Mouse (Mus musculus) myocyte (in vitro differentiated cells): ENCODE measurements at regions not wholly inside any gene's neighbourhood (a gene's known extent, or its start where the extent isn't known, plus 50 kb on each side); places are given as distances from the start of the nearest gene placed in this dataset.

Source experiments
- H3K27me3 ChIP-seq: one replicate; pipeline ENCODE4 v1.6.1; 2011; ENCODE audit not compliant: control insufficient read depth, insufficient read depth, insufficient read length
- H3K36me3 ChIP-seq: one replicate; pipeline ENCODE4 v1.6.1; 2011; ENCODE audit not compliant: control insufficient read depth, insufficient read depth
- H3K4me2 ChIP-seq: one replicate; pipeline ENCODE4 v1.6.1; 2011; ENCODE audit warnings: low read depth, control low read depth
- H3K4me3 ChIP-seq: one replicate; pipeline ENCODE4 v1.5.1; 2011; ENCODE audit warnings: mild to moderate bottlenecking, control low read depth, moderate library complexity
- H3K79me2 ChIP-seq: one replicate; pipeline ENCODE4 v1.6.1; 2011; ENCODE audit not compliant: control insufficient read depth, insufficient read depth
- H3ac ChIP-seq: one replicate; pipeline ENCODE4 v1.6.1; 2011; ENCODE audit not compliant: control insufficient read depth, insufficient read length
- CEBPB ChIP-seq: IDR thresholded peaks from 2 replicates; pipeline ENCODE4 v1.6.1; 2011; ENCODE audit warnings: mild to moderate bottlenecking, moderate library complexity; ENCODE audit not compliant: poor library complexity, insufficient read depth, severe bottlenecking
- E2F4 ChIP-seq: IDR thresholded peaks from one replicate; pipeline ENCODE4 v1.6.1; 2011; ENCODE audit warnings: mild to moderate bottlenecking, control low read depth, moderate library complexity; ENCODE audit not compliant: insufficient read depth
- MAX ChIP-seq: IDR thresholded peaks from one replicate; pipeline ENCODE4 v1.6.1; 2011; ENCODE audit warnings: low read depth, mild to moderate bottlenecking, control low read depth
- MYOD1 ChIP-seq, 3 experiments: IDR thresholded peaks; one replicate each; pipeline ENCODE4 v1.6.1; 2011; ENCODE audit warnings: control low read depth in 2 of 3, low read depth in 2 of 3, mild to moderate bottlenecking in 2 of 3, moderate library complexity in 1 of 3; ENCODE audit not compliant: insufficient read length in 2 of 3, control insufficient read depth in 1 of 3
- MYOG ChIP-seq, 3 experiments: IDR thresholded peaks; one replicate each; pipeline ENCODE4 v1.6.1; 2011; ENCODE audit warnings: control low read depth in 2 of 3, low read depth in 2 of 3, mild to moderate bottlenecking in 2 of 3; ENCODE audit not compliant: insufficient read length in 2 of 3, control insufficient read depth in 1 of 3, insufficient read depth in 1 of 3
- POLR2A ChIP-seq: IDR thresholded peaks from one replicate; pipeline ENCODE4 v1.6.1; 2011; ENCODE audit warnings: low read depth, mild to moderate bottlenecking, control low read depth, moderate library complexity; ENCODE audit not compliant: insufficient read length
- POLR2AphosphoS2 ChIP-seq: IDR thresholded peaks from one replicate; pipeline ENCODE4 v1.6.1; 2011; ENCODE audit warnings: low read depth, control low read depth; ENCODE audit not compliant: insufficient read length
- REST ChIP-seq: IDR thresholded peaks from one replicate; pipeline ENCODE4 v1.6.1; 2011; ENCODE audit warnings: mild to moderate bottlenecking, control low read depth, moderate library complexity; ENCODE audit not compliant: insufficient read depth, insufficient read length
- SRF ChIP-seq: IDR thresholded peaks from one replicate; pipeline ENCODE4 v1.6.1; 2011; ENCODE audit warnings: low read depth; ENCODE audit not compliant: control insufficient read depth, insufficient read length
- TCF12 ChIP-seq: IDR thresholded peaks from one replicate; pipeline ENCODE4 v1.6.1; 2011; ENCODE audit warnings: mild to moderate bottlenecking, control low read depth; ENCODE audit not compliant: poor library complexity, insufficient read depth, severe bottlenecking
- TCF3 ChIP-seq: IDR thresholded peaks from one replicate; pipeline ENCODE4 v1.6.1; 2011; ENCODE audit warnings: low read depth, control low read depth; ENCODE audit not compliant: insufficient read length
- USF1 ChIP-seq: IDR thresholded peaks from one replicate; pipeline ENCODE4 v1.6.1; 2011; ENCODE audit warnings: low read depth, mild to moderate bottlenecking, control low read depth, moderate library complexity

DNA sequence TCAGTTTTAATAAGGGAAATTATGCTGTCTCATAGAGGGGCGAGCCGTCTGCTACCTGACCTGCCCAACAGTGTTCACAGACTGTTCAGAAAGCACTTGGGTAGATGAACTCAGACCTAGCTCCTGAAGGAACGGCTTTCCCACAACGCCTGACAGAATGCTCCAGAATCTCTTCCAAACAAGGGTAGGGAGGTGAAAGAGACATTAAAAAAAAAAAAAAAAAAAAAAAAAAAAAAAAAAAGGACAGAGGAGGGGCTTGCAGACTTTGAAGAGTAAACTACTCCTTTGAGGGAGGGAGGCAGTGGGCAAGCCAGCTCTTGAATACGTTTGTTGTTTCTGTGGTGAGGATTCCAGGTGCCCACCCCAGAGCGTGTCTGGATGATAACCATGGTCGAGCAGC, 81.6 kb downstream of the Cpn2 start:
- Histone ChIP-seq H3K27me3 (no peaks in the 10 kb centered on the region), H3ac (no peak overlapping the region), H3K4me3 (no peak overlapping the region), H3K79me2 (no peaks in the 10 kb centered on the region), H3K4me2 (peak overlapping the region; percentile 75), H3K36me3 (no peaks in the 10 kb centered on the region)
- no peak for TF ChIP-seq E2F4
- TF ChIP-seq MYOD1 (IDR thresholded peaks at IDR 0.05; ENCODE audit: control insufficient read depth in 1 of 3, insufficient read length in 2 of 3, low read depth in 2 of 3), result no peak
- no peak for TF ChIP-seq TCF3
- no peak for TF ChIP-seq POLR2A
- TF ChIP-seq REST, result no peak
- TF ChIP-seq USF1, result no peak
- no peak for TF ChIP-seq CEBPB
- no peak for TF ChIP-seq MAX
- TF ChIP-seq SRF, result no peak
- TF ChIP-seq TCF12, result no peak
- TF ChIP-seq POLR2AphosphoS2, result no peak

DNA sequence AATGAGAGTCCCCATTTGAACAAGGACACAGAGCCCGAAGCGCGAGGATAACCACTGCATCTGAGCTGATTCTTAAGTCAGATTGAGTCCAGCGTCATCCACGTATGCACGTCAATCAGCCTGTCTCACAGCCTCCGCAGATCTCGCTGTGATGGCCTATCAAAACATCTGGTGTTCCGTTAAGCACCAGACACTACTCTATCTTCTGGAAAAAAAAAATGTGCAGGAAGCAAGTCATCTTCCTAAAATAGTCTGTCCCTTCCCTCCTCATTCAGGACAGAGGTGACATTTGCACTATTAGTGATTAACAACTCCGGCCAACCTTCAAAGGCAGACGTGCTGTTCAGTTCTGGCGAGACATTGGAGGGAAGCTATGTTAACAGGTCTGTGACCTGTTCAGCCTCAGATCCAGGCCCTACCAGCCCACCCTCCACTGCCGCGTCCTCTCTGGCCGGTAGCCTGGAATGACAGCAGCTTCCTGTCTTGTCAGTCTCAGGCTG, 81.0 kb downstream of the Cpn2 start:
- Histone ChIP-seq H3ac (no peak overlapping the region), H3K4me3 (no peak overlapping the region), H3K4me2 (peak overlapping the region; percentile 75), H3K27me3 (no peaks in the 10 kb centered on the region), H3K79me2 (no peaks in the 10 kb centered on the region), H3K36me3 (no peaks in the 10 kb centered on the region)
- no peak for TF ChIP-seq E2F4
- TF ChIP-seq POLR2AphosphoS2, result no peak
- no peak for TF ChIP-seq POLR2A
- TF ChIP-seq MYOG (IDR thresholded peaks at IDR 0.05; ENCODE audit: control insufficient read depth in 1 of 3, insufficient read depth in 1 of 3, insufficient read length in 2 of 3, low read depth in 2 of 3), result no peak
- TF ChIP-seq CEBPB, result no peak
- TF ChIP-seq REST, result no peak
- TF ChIP-seq SRF, result no peak
- TF ChIP-seq USF1, result no peak
- TF ChIP-seq MYOD1 (IDR thresholded peaks at IDR 0.05; ENCODE audit: control insufficient read depth in 1 of 3, insufficient read length in 2 of 3, low read depth in 2 of 3), result no peak
- no peak for TF ChIP-seq TCF3
- no peak for TF ChIP-seq TCF12
- no peak for TF ChIP-seq MAX

DNA sequence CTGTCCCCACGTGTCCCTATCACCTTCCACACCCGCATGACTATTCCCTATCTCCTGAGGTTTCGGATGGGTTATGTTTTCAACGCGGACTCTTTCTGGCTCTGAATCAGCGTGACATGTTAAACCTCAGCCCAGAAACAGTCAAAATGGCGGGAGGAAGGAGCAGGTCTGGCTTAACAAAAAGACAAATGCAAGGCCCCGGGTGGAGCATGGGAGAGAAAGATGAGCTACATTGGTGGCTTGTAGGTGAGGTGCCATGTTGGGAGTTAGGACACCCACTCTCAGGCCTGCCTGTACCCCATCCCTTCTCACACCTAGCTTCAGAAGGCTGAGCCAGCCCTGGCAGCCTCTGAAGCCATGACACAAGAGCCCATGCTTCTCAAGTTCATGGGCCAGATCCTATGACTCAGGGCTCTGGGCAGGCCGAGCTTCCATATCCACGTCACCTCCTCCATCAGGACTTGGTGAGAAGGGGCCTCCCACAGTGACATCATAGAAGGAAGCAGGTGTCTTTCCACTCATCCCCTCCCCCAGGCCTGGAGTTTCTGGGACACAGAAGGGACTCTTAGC, 80.5 kb downstream of the Cpn2 start:
- H3K27me3 ChIP-seq, result no peaks in the 10 kb centered on the region
- H3K4me3 ChIP-seq, result peak overlapping the region; percentile 26
- H3K4me2 ChIP-seq, result peak overlapping the region; percentile 75
- TF ChIP-seq POLR2AphosphoS2, result peak; percentile 11
- TF ChIP-seq POLR2A, result peak; percentile 32
- TF ChIP-seq TCF12, result peak; percentile 56
- TF ChIP-seq MYOG (IDR thresholded peaks at IDR 0.05; ENCODE audit: control insufficient read depth in 1 of 3, insufficient read depth in 1 of 3, insufficient read length in 2 of 3, low read depth in 2 of 3), result peak in 1 of 3 experiments; percentile 75
- peak in 2 of 3 experiments; percentile 77 to 85 for TF ChIP-seq MYOD1 (IDR thresholded peaks at IDR 0.05; ENCODE audit: control insufficient read depth in 1 of 3, insufficient read length in 2 of 3, low read depth in 2 of 3)
- no peak for TF ChIP-seq SRF
- no peak overlapping the region for H3ac ChIP-seq
- H3K79me2 ChIP-seq, result no peaks in the 10 kb centered on the region
- H3K36me3 ChIP-seq, result no peaks in the 10 kb centered on the region

DNA sequence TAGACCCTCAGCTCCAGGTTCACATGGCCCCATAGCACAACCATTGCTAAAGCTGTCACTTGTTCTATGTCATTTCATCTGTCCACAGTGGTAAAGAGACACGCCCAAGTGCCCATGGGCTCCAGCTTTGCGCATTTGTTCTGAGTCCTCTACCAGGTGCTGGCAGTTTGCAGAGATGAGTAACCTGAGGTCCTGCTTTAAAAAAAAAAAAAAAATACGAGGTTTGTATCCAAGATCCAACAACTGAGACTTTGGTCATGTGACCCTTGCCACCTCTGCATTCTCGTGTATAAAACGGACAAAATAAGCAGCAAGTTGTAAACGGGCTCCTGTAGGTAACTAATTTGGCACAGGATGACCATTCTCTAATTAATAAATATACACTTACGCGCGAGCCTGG, 79.9 kb downstream of the Cpn2 start:
- H3K27me3 ChIP-seq, result no peaks in the 10 kb centered on the region
- H3K79me2 ChIP-seq, result no peaks in the 10 kb centered on the region
- TF ChIP-seq TCF12 (peak; percentile 29), MYOD1 (IDR thresholded peaks at IDR 0.05; ENCODE audit: control insufficient read depth in 1 of 3, insufficient read length in 2 of 3, low read depth in 2 of 3) (peak in 1 of 3 experiments; percentile 58), USF1 (peak; percentile 85), CEBPB (no peak)
- peak overlapping the region; percentile 75 for H3K4me2 ChIP-seq
- peak overlapping the region; percentile 26 for H3K4me3 ChIP-seq
- no peak overlapping the region for H3ac ChIP-seq
- H3K36me3 ChIP-seq, result no peaks in the 10 kb centered on the region

DNA sequence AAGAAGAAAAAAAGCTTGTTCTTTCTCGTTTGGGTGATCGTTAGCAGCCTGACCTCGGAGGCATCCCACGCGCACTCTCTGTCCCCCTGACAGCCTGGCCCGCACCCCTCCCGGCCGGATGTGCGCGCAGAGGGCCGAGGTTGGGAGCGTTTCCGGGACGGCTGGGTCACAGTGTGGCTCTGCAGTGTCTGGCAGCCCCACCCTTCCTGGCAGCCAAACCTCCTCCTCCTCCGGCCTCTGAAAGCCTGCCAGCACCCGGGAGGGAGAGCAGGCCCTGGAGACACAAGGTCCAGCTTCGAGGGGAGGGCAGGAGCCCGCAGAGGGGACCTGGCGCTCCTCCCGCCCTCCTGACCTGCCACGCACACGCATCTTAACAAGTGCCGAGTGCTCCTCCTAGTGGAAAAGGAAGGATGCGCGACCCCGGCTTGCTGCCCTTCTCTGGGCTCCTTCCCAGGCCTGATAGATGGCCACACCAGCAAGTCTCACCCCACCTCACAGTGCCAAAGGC, 79.3 kb downstream of the Cpn2 start:
- Histone ChIP-seq H3ac (no peak overlapping the region), H3K27me3 (no peaks in the 10 kb centered on the region), H3K4me3 (peak overlapping the region; percentile 26), H3K79me2 (no peaks in the 10 kb centered on the region), H3K4me2 (peak overlapping the region; percentile 75), H3K36me3 (no peaks in the 10 kb centered on the region)
- TF ChIP-seq POLR2AphosphoS2 (peak; percentile 70), POLR2A (peak; percentile 74), MYOG (IDR thresholded peaks at IDR 0.05; ENCODE audit: control insufficient read depth in 1 of 3, insufficient read depth in 1 of 3, insufficient read length in 2 of 3, low read depth in 2 of 3) (peak in 2 of 3 experiments; percentile 1 to 74), TCF12 (peak; percentile 13), MAX (peak; percentile 5), USF1 (no peak), MYOD1 (IDR thresholded peaks at IDR 0.05; ENCODE audit: control insufficient read depth in 1 of 3, insufficient read length in 2 of 3, low read depth in 2 of 3) (peak in 1 of 3 experiments; percentile 67), SRF (no peak)
